Comparison of ENCODE assay signal across 17 mouse cellular contexts in the genomic region with DNA sequence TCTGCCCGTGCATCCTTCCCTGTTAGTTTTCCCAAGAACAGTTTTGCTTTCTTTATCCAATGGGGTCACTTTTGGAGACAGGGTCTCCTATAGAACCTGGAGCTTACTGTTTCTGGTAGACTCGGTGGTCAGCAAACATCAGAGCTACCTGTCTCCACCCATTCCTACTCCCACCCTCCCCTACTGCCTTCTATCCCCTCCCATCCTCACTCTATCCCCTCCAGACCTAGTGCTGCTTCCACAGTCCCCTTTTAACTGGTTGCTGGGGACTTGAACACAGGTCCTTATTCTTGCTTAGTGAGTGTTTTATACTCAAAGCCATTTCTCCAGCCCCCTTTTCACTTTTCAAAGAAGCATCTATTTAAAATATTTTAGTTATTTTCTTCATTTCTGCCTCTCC.
A peak's percentile ranks its signal among the peaks of the same experiment; 100 is the strongest.
DNase-seq lines count a peak whose midpoint lies in the region; ATAC-seq and TF ChIP-seq lines count a peak whose summit lies in the region.
"Had no signal": no experiment of that assay in that cellular context is flagged by ENCODE, and none has a peak within 500 bp of the region (broad histone marks: within the 10 kb centered on the region; RNA-seq: fewer than 3 reads in every experiment).

No protein-coding gene starts in this region.

- no peak overlapping the region for H3K4me2 ChIP-seq in forebrain, embryonic 12.5 days
- H3K4me2 ChIP-seq in forebrain, embryonic 14.5 days (ENCODE audit: low read length), result no peak overlapping the region
- H3K4me2 ChIP-seq in hindbrain, embryonic 11.5 days (replicated peaks; ENCODE audit: low read depth, low read length), result no peak overlapping the region
- H3K4me2 ChIP-seq in hindbrain, postnatal 0 days (ENCODE audit: low read depth, low read length), result no peak overlapping the region
- H3K4me2 ChIP-seq in embryonic facial prominence, embryonic 14.5 days (ENCODE audit: low read depth, low read length), result no peak overlapping the region
- no peak overlapping the region for H3K4me2 ChIP-seq in neural tube, embryonic 12.5 days (replicated peaks)
- H3K4me2 ChIP-seq: limb, embryonic 15.5 days had no signal

- H3K4me3 ChIP-seq in forebrain, embryonic 12.5 days (replicated peaks), result no peak overlapping the region
- no peak overlapping the region for H3K4me3 ChIP-seq in forebrain, embryonic 14.5 days (ENCODE audit: low read depth, low read length)
- no peak overlapping the region for H3K4me3 ChIP-seq in hindbrain, embryonic 11.5 days (ENCODE audit: low read depth, low read length)
- H3K4me3 ChIP-seq in hindbrain, postnatal 0 days (ENCODE audit: low read length), result no peak overlapping the region
- no peak overlapping the region for H3K4me3 ChIP-seq in embryonic facial prominence, embryonic 14.5 days (ENCODE audit: low read depth, low read length)
- no peak overlapping the region for H3K4me3 ChIP-seq in neural tube, embryonic 12.5 days
- H3K4me3 ChIP-seq: gastrocnemius, adult 2 months; heart, adult 2 months; limb, embryonic 15.5 days had no signal

- no peaks in the 10 kb centered on the region for H3K27me3 ChIP-seq in forebrain, embryonic 12.5 days
- H3K27me3 ChIP-seq in forebrain, embryonic 14.5 days (replicated peaks; ENCODE audit: control insufficient read depth, insufficient read depth, low read length), result no peaks in the 10 kb centered on the region
- H3K27me3 ChIP-seq in hindbrain, embryonic 11.5 days (ENCODE audit: control insufficient read depth, insufficient read depth, low read length), result no peaks in the 10 kb centered on the region
- no peaks in the 10 kb centered on the region for H3K27me3 ChIP-seq in hindbrain, postnatal 0 days (ENCODE audit: insufficient read depth, low read length)
- H3K27me3 ChIP-seq in embryonic facial prominence, embryonic 14.5 days (replicated peaks; ENCODE audit: control insufficient read depth, insufficient read depth, low read length), result no peaks in the 10 kb centered on the region
- H3K27me3 ChIP-seq in neural tube, embryonic 12.5 days (replicated peaks), result no peaks in the 10 kb centered on the region
- H3K27me3 ChIP-seq: limb, embryonic 15.5 days had no signal

- H3K4me1 ChIP-seq in forebrain, embryonic 12.5 days, result peaks cover 16% of the 10 kb centered on the region
- peaks cover 5% of the 10 kb centered on the region; the same call in 1 of the 2 replicates for H3K4me1 ChIP-seq in forebrain, embryonic 14.5 days (ENCODE audit: control insufficient read depth, insufficient read depth, low read length)
- H3K4me1 ChIP-seq in hindbrain, embryonic 11.5 days (replicated peaks; ENCODE audit: control insufficient read depth, insufficient read depth, low read length), result peaks cover 2% of the 10 kb centered on the region; the same call in 1 of the 2 replicates
- no peaks in the 10 kb centered on the region for H3K4me1 ChIP-seq in hindbrain, postnatal 0 days (ENCODE audit: insufficient read depth, low read length)
- H3K4me1 ChIP-seq in embryonic facial prominence, embryonic 14.5 days (ENCODE audit: control insufficient read depth, insufficient read depth, low read length), result peaks cover 26% of the 10 kb centered on the region
- no peaks in the 10 kb centered on the region for H3K4me1 ChIP-seq in neural tube, embryonic 12.5 days
- H3K4me1 ChIP-seq: limb, embryonic 15.5 days had no signal

- ATAC-seq in forebrain, embryonic 12.5 days (ENCODE audit: low FRiP score), result no peak
- ATAC-seq in forebrain, embryonic 14.5 days, result no peak
- 0 out of 2 replicates have a peak, but pooled peaks have one; percentile 28 for ATAC-seq in hindbrain, embryonic 11.5 days (ENCODE audit: low FRiP score)
- no peak for ATAC-seq in hindbrain, postnatal 0 days
- no peak for ATAC-seq in embryonic facial prominence, embryonic 14.5 days (ENCODE audit: low read depth)
- ATAC-seq in neural tube, embryonic 12.5 days (ENCODE audit: low FRiP score, low read depth), result no peak
- ATAC-seq: inflammation-experienced regulatory T-cells, adult 6 months; liver, postnatal 0 days had no signal

- TF ChIP-seq CTCF in hindbrain, postnatal 0 days (IDR thresholded peaks at IDR 0.05; ENCODE audit: low read depth), result no peak

- WGBS in forebrain, embryonic 12.5 days, result 64% methylated on average over 2 of the region's 2 CpGs
- WGBS in forebrain, embryonic 14.5 days, result 78% methylated on average over 2 of the region's 2 CpGs
- 74% methylated on average over 2 of the region's 2 CpGs for WGBS in hindbrain, embryonic 11.5 days
- 69% methylated on average over 2 of the region's 2 CpGs for WGBS in hindbrain, postnatal 0 days
- WGBS in embryonic facial prominence, embryonic 14.5 days, result 75% methylated on average over 2 of the region's 2 CpGs
- WGBS in neural tube, embryonic 12.5 days, result 81% methylated on average over 2 of the region's 2 CpGs

- H3K9ac ChIP-seq in forebrain, embryonic 12.5 days, result no peak overlapping the region
- H3K9ac ChIP-seq in forebrain, embryonic 14.5 days (ENCODE audit: low read length), result no peak overlapping the region
- H3K9ac ChIP-seq in hindbrain, embryonic 11.5 days (ENCODE audit: low read depth, low read length), result no peak overlapping the region
- no peak overlapping the region for H3K9ac ChIP-seq in hindbrain, postnatal 0 days (replicated peaks; ENCODE audit: low read length)
- H3K9ac ChIP-seq in embryonic facial prominence, embryonic 14.5 days (ENCODE audit: low read depth, low read length), result no peak overlapping the region
- H3K9ac ChIP-seq in neural tube, embryonic 12.5 days, result no peak overlapping the region
- H3K9ac ChIP-seq: limb, embryonic 15.5 days; liver, postnatal 0 days had no signal

- H3K27ac ChIP-seq in forebrain, embryonic 12.5 days, result peak overlapping the region; percentile 83
- H3K27ac ChIP-seq in forebrain, embryonic 14.5 days (ENCODE audit: low read depth, low read length), result no peak overlapping the region; the same call in 1 of the 2 replicates
- H3K27ac ChIP-seq in hindbrain, embryonic 11.5 days (ENCODE audit: low read depth, low read length), result peak overlapping the region; percentile 78
- H3K27ac ChIP-seq in hindbrain, postnatal 0 days, result no peak overlapping the region
- peak overlapping the region; percentile 71; the same call in 1 of the 2 replicates for H3K27ac ChIP-seq in embryonic facial prominence, embryonic 14.5 days (replicated peaks; ENCODE audit: low read depth, low read length)
- H3K27ac ChIP-seq in neural tube, embryonic 12.5 days, result 0 out of 2 replicates have a peak overlapping the region, but pooled peaks have one; percentile 10
- H3K27ac ChIP-seq: gastrocnemius, adult 2 months; heart, adult 2 months; limb, embryonic 15.5 days had no signal

- H3K36me3 ChIP-seq in forebrain, embryonic 12.5 days (replicated peaks), result no peaks in the 10 kb centered on the region
- no peaks in the 10 kb centered on the region for H3K36me3 ChIP-seq in forebrain, embryonic 14.5 days (ENCODE audit: control insufficient read depth, insufficient read depth, low read length)
- H3K36me3 ChIP-seq in hindbrain, embryonic 11.5 days (ENCODE audit: control insufficient read depth, insufficient read depth, low read length), result no peaks in the 10 kb centered on the region
- H3K36me3 ChIP-seq in hindbrain, postnatal 0 days (ENCODE audit: insufficient read depth, low read length), result no peaks in the 10 kb centered on the region
- no peaks in the 10 kb centered on the region for H3K36me3 ChIP-seq in embryonic facial prominence, embryonic 14.5 days (ENCODE audit: control insufficient read depth, insufficient read depth, low read length)
- H3K36me3 ChIP-seq in neural tube, embryonic 12.5 days, result no peaks in the 10 kb centered on the region
- H3K36me3 ChIP-seq: limb, embryonic 15.5 days had no signal

- DNase-seq in forebrain, embryonic 14.5 days (ENCODE audit: low spot score), result no peak
- no peak for DNase-seq in hindbrain, embryonic 11.5 days (ENCODE audit: low spot score)
- DNase-seq in hindbrain, postnatal 0 days (ENCODE audit: low spot score), result no peak
- no peak for DNase-seq in embryonic facial prominence, embryonic 14.5 days (ENCODE audit: low spot score)
- no peak for DNase-seq in cerebellum, adult 8-10 months
- DNase-seq in spleen, postnatal 14 days (ENCODE audit: low spot score in 2 of 2), result no peak
- DNase-seq: adrenal gland, postnatal 36 days; cerebellum, adult 9-11 months; gastrocnemius, adult 2 months; heart, adult 2 months; liver, postnatal 0 days; retina, postnatal 1 day; thymus, postnatal 14 days had no signal

- H3K9me3 ChIP-seq in forebrain, embryonic 12.5 days, result no peaks in the 10 kb centered on the region
- no peaks in the 10 kb centered on the region; the same call in 1 of the 2 replicates for H3K9me3 ChIP-seq in forebrain, embryonic 14.5 days (replicated peaks; ENCODE audit: control insufficient read depth, low read length)
- no peaks in the 10 kb centered on the region for H3K9me3 ChIP-seq in hindbrain, embryonic 11.5 days (ENCODE audit: control insufficient read depth, low read length)
- H3K9me3 ChIP-seq in hindbrain, postnatal 0 days (ENCODE audit: low read length), result no peaks in the 10 kb centered on the region
- no peaks in the 10 kb centered on the region for H3K9me3 ChIP-seq in embryonic facial prominence, embryonic 14.5 days (ENCODE audit: control insufficient read depth, low read length)
- peaks cover 8% of the 10 kb centered on the region for H3K9me3 ChIP-seq in neural tube, embryonic 12.5 days
- H3K9me3 ChIP-seq: limb, embryonic 15.5 days had no signal

Comparison
In these comparisons a context has a peak if more than half of its experiments do, and no peak if none do; other contexts are left out.
1. H3K27ac ChIP-seq: peak in forebrain, embryonic 12.5 days (single experiment), hindbrain, embryonic 11.5 days (single experiment), embryonic facial prominence, embryonic 14.5 days (single experiment) and neural tube, embryonic 12.5 days (single experiment); none in forebrain, embryonic 14.5 days (single experiment) and hindbrain, postnatal 0 days (single experiment).